Mouse (Mus musculus): Measurements from ENCODE around the gene Sarnp. TPM values are rescaled to one million over a fixed set of nuclear protein-coding genes. Genes with fewer than 3 reads are reported as not detected.

The Sarnp gene
- polyA plus RNA-seq, 1 experiment from 2014 or later, result 72.0 TPM

DNA sequence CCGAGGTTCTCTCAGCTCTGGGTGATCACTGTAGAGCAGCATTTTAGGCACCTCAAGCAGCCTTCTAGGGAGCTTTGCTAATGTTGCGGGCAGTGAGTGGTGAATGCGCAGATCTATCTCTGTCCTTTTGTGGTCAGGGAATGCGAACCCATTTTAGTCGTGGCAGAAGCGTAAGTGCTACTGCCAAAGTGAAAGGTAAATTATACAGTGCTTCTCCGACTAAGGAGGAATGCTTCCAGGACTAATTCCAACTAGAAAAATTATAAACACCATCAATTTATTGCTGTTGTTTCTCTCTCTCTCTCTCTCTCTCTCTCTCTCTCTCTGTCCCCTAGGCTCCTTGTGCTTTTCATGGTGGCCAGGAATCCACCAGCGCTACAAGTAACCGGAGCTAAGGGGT is 106.8 kb downstream of the Sarnp start, which contains the start of gene Bloc1s1:
Bloc1s1 (minus strand) TSS at position 101 of the 400 bp plus-strand sequence.
- Histone ChIP-seq H3K4me2 (ENCODE audit: low read depth, low read length) (peak within 1 kb of the TSS; percentile 79), H3K9me3 (ENCODE audit: low read length) (no peaks in the 10 kb centered on the region), H3K4me1 (ENCODE audit: insufficient read depth) (peaks cover 31% of the 10 kb centered on the region), H3K9ac (replicated peaks) (peak within 1 kb of the TSS; percentile 77), H3K36me3 (replicated peaks; ENCODE audit: insufficient read depth, low read length) (0 out of 2 replicates have a peak, but pooled peaks cover 3% of the 10 kb centered on the region), H3K27me3 (ENCODE audit: insufficient read depth, low read length) (peaks cover under 1% of the 10 kb centered on the region; the same call in 1 of the 2 replicates), H3K4me3 (ENCODE audit: low read depth, low read length) (peak within 1 kb of the TSS; percentile 74), H3K27ac (ENCODE audit: low read depth) (peak within 1 kb of the TSS; percentile 92)
- TF ChIP-seq EP300 (IDR thresholded peaks at IDR 0.05; ENCODE audit: low read depth) (no peak), CTCF (IDR thresholded peaks at IDR 0.05; ENCODE audit: low read depth) (no peak)
- WGBS (ENCODE audit: insufficient replicate concordance), result 57% methylated on average over 9 of the region's 9 CpGs
- ATAC-seq (no peak), DNase-seq (no peak)

Other genes with a start within 250 kb of the Sarnp start
- 7.3 and 7.8 TPM in 2 replicates for gene Erbb3, start 227.7 kb upstream of the Sarnp start, polyA plus RNA-seq (2015; fragmentation: Nextera tagmentation; extraction: Ambion mirVana)
- 469 and 517 TPM in 2 replicates for gene Rps26, start 190.6 kb upstream of the Sarnp start, polyA plus RNA-seq (2015; fragmentation: Nextera tagmentation; extraction: Ambion mirVana)
- gene Ikzf4, start 171.3 kb upstream of the Sarnp start, polyA plus RNA-seq (2015; fragmentation: Nextera tagmentation; extraction: Ambion mirVana), result 0.18 and 0.40 TPM in 2 replicates
- 27.7 and 27.9 TPM in 2 replicates for gene Suox, start 143.3 kb upstream of the Sarnp start, polyA plus RNA-seq (2015; fragmentation: Nextera tagmentation; extraction: Ambion mirVana)
- 23.0 and 26.2 TPM in 2 replicates for gene Rab5b, start 121.1 kb upstream of the Sarnp start, polyA plus RNA-seq (2015; fragmentation: Nextera tagmentation; extraction: Ambion mirVana)
- gene Pmel, start 113.1 kb upstream of the Sarnp start, polyA plus RNA-seq (2015; fragmentation: Nextera tagmentation; extraction: Ambion mirVana), result 0.46 and 0.69 TPM in 2 replicates
- 29.8 and 34.7 TPM in 2 replicates for gene Cdk2, start 112.3 kb upstream of the Sarnp start, polyA plus RNA-seq (2015; fragmentation: Nextera tagmentation; extraction: Ambion mirVana)
- 2.5 and 2.9 TPM in 2 replicates for gene Dgka, start 72.5 kb upstream of the Sarnp start, polyA plus RNA-seq (2015; fragmentation: Nextera tagmentation; extraction: Ambion mirVana)
- gene Pym1, start 69.4 kb upstream of the Sarnp start, polyA plus RNA-seq (2015; fragmentation: Nextera tagmentation; extraction: Ambion mirVana), result 14.9 and 17.8 TPM in 2 replicates
- 11.3 and 13.5 TPM in 2 replicates for gene Mmp19, start 26.4 kb upstream of the Sarnp start, polyA plus RNA-seq (2015; fragmentation: Nextera tagmentation; extraction: Ambion mirVana)
- 12.9 and 15.0 TPM in 2 replicates for gene Dnajc14, start 13.3 kb upstream of the Sarnp start, polyA plus RNA-seq (2015; fragmentation: Nextera tagmentation; extraction: Ambion mirVana)
- gene Tmem198b, start 13.0 kb upstream of the Sarnp start, polyA plus RNA-seq (2015; fragmentation: Nextera tagmentation; extraction: Ambion mirVana), result 2.3 and 2.5 TPM in 2 replicates
- gene Ormdl2, start 4.3 kb downstream of the Sarnp start, polyA plus RNA-seq (2015; fragmentation: Nextera tagmentation; extraction: Ambion mirVana), result 75.8 and 80.6 TPM in 2 replicates
- gene Gdf11, start 74.4 kb downstream of the Sarnp start, polyA plus RNA-seq (2015; fragmentation: Nextera tagmentation; extraction: Ambion mirVana), result 0.17 and 0.23 TPM in 2 replicates
- gene Cd63, start 83.7 kb downstream of the Sarnp start, polyA plus RNA-seq (2015; fragmentation: Nextera tagmentation; extraction: Ambion mirVana), result 271 and 296 TPM in 2 replicates
- 54.5 and 63.1 TPM in 2 replicates for gene Rdh5, start 105.6 kb downstream of the Sarnp start, polyA plus RNA-seq (2015; fragmentation: Nextera tagmentation; extraction: Ambion mirVana)
- 128 and 130 TPM in 2 replicates for gene Bloc1s1, start 106.7 kb downstream of the Sarnp start, polyA plus RNA-seq (2015; fragmentation: Nextera tagmentation; extraction: Ambion mirVana)
- 0.66 and 0.70 TPM in 2 replicates for gene Itga7, start 116.5 kb downstream of the Sarnp start, polyA plus RNA-seq (2015; fragmentation: Nextera tagmentation; extraction: Ambion mirVana)
- 29.9 and 33.3 TPM in 2 replicates for gene Mettl7b, start 143.7 kb downstream of the Sarnp start, polyA plus RNA-seq (2015; fragmentation: Nextera tagmentation; extraction: Ambion mirVana)
- gene Olfr9, start 172.1 kb downstream of the Sarnp start, polyA plus RNA-seq (2015; fragmentation: Nextera tagmentation; extraction: Ambion mirVana), result not detected in 2 replicates
- gene Olfr763, start 193.5 kb downstream of the Sarnp start, polyA plus RNA-seq (2015; fragmentation: Nextera tagmentation; extraction: Ambion mirVana), result not detected in 2 replicates
- not detected in 2 replicates for gene Olfr764-ps1, start 222.6 kb downstream of the Sarnp start, polyA plus RNA-seq (2015; fragmentation: Nextera tagmentation; extraction: Ambion mirVana)
- not detected in 2 replicates for gene Olfr765, start 232.7 kb downstream of the Sarnp start, polyA plus RNA-seq (2015; fragmentation: Nextera tagmentation; extraction: Ambion mirVana)